Mouse (Mus musculus) heart, postnatal 0 days (tissue): ENCODE data around the gene Ctsh.

Experiments used
- CTCF ChIP-seq: IDR thresholded peaks from 2 replicates; pipeline ENCODE4 v1.5.1; 2016; ENCODE audit warnings: antibody characterized with exemption, control low read depth, low read depth
- EP300 ChIP-seq: IDR thresholded peaks from 2 replicates; pipeline ENCODE4 v1.6.1; 2016; ENCODE audit warnings: antibody characterized with exemption, low read depth

DNA sequence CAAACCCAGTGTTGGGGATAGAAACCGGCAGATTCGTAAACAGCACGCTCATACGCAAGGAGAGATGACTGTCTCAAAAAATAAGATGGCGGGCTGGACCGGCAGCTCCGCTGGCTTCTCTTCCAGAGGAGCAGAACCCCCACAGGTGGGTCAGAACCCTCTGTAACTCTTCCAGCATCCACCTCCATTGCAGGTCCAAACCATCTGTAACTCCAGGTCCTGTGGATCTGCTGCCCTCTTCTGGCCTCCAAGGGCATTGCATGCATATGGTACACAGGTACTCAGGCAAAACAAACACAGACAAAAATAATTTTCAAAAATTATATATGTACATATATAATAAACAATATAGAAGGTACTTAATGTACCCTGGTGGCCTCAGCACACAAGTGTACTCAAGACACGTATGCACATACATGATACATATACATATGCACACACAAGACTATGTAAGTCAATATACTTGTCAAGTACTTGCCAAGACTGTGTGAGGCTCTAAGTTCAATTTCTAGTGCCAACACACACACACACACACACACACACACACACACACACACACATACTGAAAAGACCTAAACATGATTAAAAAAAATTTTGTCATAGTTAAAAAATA is 23.0 kb downstream of the Ctsh start:
- TF ChIP-seq CTCF (peak; percentile 92), EP300 (no peak)
